Mouse (Mus musculus) megakaryocyte, adult 5-6 weeks (primary cell): ENCODE results near the gene Itgb1. TPM values are rescaled to one million over a fixed set of nuclear protein-coding genes. Genes with fewer than 3 reads are reported as not detected.

Source experiments
- total RNA-seq, 2 experiments: library from RNA; stranded (forward) in 1 of 2; stranded (reverse) in 1 of 2; fragments of 153-499, 151-499 nt in 1 of 2; fragments of 221-1000, 200-1000 nt in 1 of 2; gene quantifications; 2 replicates each; pipeline versions ENCODE4 v1.2.3 to v1.2.4; 2015 to 2017

Itgb1 gene
- total RNA-seq, 2 experiments from 2014 or later = 94.6 to 167 TPM

Other genes with a start within 250 kb of the Itgb1 start
- gene Gm3952, start 113.0 kb downstream of the Itgb1 start, total RNA-seq (2015) = not detected in 2 replicates
- gene Gm3952, start 113.0 kb downstream of the Itgb1 start, total RNA-seq (2017) = not detected in 2 replicates